Mouse (Mus musculus) ES-Bruce4 (cell line): Measurements from ENCODE around the gene Gdap1l1. TPM values are rescaled to one million over a fixed set of nuclear protein-coding genes. Genes with fewer than 3 reads are reported as not detected.
A peak's percentile ranks its signal among the peaks of the same experiment; 100 is the strongest.

Experiments used
- H3K27ac ChIP-seq: 2 replicates; pipeline ENCODE4 v1.5.1; 2012; ENCODE audit warnings: low read length, inconsistent platforms; ENCODE audit not compliant: insufficient read depth
- H3K27me3 ChIP-seq: 2 replicates; pipeline ENCODE4 v1.6.1; 2012; ENCODE audit warnings: mild to moderate bottlenecking, low read length, inconsistent platforms; ENCODE audit not compliant: control insufficient read depth, poor library complexity, insufficient read depth, severe bottlenecking
- H3K36me3 ChIP-seq: 2 replicates; pipeline ENCODE4 v1.6.1; 2012; ENCODE audit warnings: inconsistent platforms, mild to moderate bottlenecking, low read length, moderate library complexity; ENCODE audit not compliant: control insufficient read depth, poor library complexity, insufficient read depth, severe bottlenecking
- H3K4me1 ChIP-seq: one replicate; pipeline ENCODE4 v1.8.1; 2011; ENCODE audit warnings: low read length; ENCODE audit not compliant: control insufficient read depth, insufficient read depth
- H3K4me3 ChIP-seq: 2 replicates; pipeline ENCODE4 v1.5.1; 2011; ENCODE audit warnings: low read depth, mild to moderate bottlenecking, low read length
- H3K9ac ChIP-seq: 2 replicates; pipeline ENCODE4 v1.6.1; 2012; ENCODE audit warnings: low read depth, mild to moderate bottlenecking, inconsistent platforms; ENCODE audit not compliant: poor library complexity, severe bottlenecking
- H3K9me3 ChIP-seq: replicated peaks from 2 replicates; pipeline ENCODE4 v1.6.1; 2012; ENCODE audit warnings: mild to moderate bottlenecking, low read length, inconsistent platforms; ENCODE audit not compliant: control insufficient read depth, poor library complexity, insufficient read depth, severe bottlenecking
- CTCF ChIP-seq: IDR thresholded peaks from one replicate; pipeline ENCODE4 v1.8.1; 2011; ENCODE audit warnings: low read depth, low read length
- EP300 ChIP-seq: IDR thresholded peaks from 2 replicates; pipeline ENCODE4 v1.6.1; 2011; ENCODE audit warnings: low read depth, low read length; ENCODE audit not compliant: insufficient read depth
- POLR2A ChIP-seq: IDR thresholded peaks from one replicate; pipeline ENCODE4 v1.8.1; 2011; ENCODE audit warnings: low read length; ENCODE audit not compliant: insufficient read depth
- polyA plus RNA-seq: library from polyadenylated mRNA; stranded (reverse); fragments of >200 nt; gene quantifications from 2 replicates; pipeline ENCODE4 v1.2.4, GENCODE M21; 2011; ENCODE audit warnings: low read depth; ENCODE audit not compliant: missing spikeins, insufficient read depth, insufficient read length

The Gdap1l1 gene
- polyA plus RNA-seq, 1 experiment = 2.7 TPM

DNA sequence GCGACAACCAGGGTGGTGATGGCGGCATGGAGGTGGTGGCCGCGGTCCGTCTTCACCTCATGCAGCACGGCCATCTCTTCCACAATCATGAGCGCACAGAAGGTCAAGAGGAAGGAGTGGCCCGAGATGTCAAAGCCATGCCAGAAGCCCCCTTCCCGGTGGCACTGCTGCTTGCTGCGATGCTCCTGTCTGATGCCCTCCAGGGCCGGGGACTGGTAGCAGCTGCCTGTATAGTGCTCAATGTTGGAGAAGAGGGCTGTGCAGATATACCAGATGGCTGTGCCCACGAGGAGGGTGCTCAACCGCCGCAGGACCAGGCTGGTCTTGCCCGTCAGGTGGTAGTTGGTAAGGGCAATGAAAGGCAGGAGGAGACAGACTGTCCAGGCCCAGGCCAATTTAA is 31.4 kb downstream of the Gdap1l1 start:
- Histone ChIP-seq H3K27me3 (no peaks in the 10 kb centered on the region), H3K4me3 (no peak overlapping the region), H3K4me1 (peaks cover 2% of the 10 kb centered on the region), H3K9ac (no peak overlapping the region), H3K36me3 (no peaks in the 10 kb centered on the region; the same call in 1 of the 2 replicates), H3K9me3 (no peaks in the 10 kb centered on the region), H3K27ac (no peak overlapping the region)
- TF ChIP-seq POLR2A (no peak), CTCF (no peak)

DNA sequence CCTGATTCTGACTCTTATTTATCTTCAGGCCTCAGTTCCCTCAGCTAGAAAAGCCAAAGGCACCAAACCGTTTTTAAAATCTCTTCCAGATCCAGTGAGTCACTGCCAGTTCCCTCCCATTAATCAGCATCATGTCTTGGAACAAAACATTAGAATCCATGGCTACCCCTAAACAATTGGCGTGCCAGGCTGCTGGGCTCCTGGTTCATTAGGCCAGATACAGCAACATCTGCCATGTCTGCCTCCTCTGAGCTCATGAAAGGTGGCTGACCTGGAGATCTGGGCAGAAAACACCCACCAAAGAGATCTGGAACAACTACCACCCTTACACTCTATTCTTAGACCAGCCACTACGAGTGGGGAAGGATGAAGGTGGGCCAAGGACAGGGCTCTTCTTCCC is 32.9 kb downstream of the Gdap1l1 start:
- Histone ChIP-seq H3K9ac (0 out of 2 replicates have a peak overlapping the region, but pooled peaks have one; percentile 60), H3K4me1 (peaks cover 2% of the 10 kb centered on the region), H3K9me3 (no peaks in the 10 kb centered on the region), H3K4me3 (no peak overlapping the region), H3K27ac (no peak overlapping the region), H3K36me3 (no peaks in the 10 kb centered on the region; the same call in 1 of the 2 replicates), H3K27me3 (no peaks in the 10 kb centered on the region)
- no peak for TF ChIP-seq CTCF
- no peak for TF ChIP-seq EP300
- no peak for TF ChIP-seq POLR2A

DNA sequence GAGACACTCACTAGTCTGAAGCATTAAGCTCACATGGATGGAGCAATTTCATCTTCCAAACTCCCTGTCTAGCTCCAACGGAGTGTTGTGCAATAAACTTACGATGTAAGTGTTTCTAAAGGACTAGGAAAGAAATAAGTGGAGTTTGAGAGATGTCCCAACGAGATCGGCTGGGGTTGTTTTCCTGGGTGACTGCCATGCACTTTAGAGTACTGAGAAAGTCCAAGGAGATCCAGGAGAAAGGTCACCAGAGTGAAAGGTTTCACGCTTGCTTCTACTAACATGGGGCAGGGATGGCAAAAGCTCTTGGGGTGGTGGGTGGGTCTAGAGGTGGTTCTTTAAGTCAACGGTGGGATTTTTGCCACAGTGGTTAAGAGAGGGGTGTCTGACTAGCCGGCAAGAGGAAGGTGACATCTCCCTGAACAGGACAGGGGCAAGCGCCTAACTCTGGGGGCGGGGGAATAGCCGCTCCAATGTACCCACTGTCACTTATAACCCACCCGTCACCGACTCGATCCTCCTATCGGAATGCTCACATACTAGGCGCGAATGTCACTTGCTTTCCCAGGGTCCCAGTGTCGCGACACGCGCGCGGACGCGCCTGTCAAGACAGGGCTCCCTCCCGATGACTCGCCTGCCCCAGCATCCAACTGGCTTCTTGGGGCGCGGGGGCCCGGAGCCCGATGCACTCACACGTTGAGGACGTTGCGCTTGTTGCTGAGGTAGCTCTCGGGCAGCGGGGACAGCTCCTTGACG is 33.6 kb downstream of the Gdap1l1 start:
- Histone ChIP-seq H3K27me3 (no peaks in the 10 kb centered on the region), H3K4me1 (no peaks in the 10 kb centered on the region), H3K27ac (no peak overlapping the region), H3K4me3 (peak overlapping the region; percentile 66), H3K9ac (peak overlapping the region; percentile 60), H3K9me3 (no peaks in the 10 kb centered on the region), H3K36me3 (no peaks in the 10 kb centered on the region; the same call in 1 of the 2 replicates)
- TF ChIP-seq CTCF (no peak), EP300 (no peak), POLR2A (no peak)

DNA sequence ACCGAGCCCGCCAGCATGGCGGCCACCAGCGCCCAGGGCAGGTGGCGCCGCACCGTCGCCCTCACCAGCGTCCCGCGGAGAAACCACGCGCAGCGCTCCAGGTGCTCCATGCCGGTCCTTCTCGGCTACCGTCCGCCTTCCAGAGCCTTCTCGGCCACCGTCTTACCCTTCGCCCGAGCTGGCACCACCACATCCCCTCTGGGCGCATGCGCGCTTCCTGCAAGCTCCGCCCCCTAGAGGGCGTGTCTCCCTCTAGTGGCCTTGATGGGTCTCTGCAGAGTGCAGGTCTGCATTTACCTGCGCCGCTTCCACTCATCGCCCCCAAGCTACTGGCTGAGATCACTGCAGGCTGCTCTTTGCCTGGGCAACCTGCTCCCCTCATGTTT is 34.2 kb downstream of the Gdap1l1 start, which contains the start of gene Fitm2:
Gene Fitm2 (minus strand): TSS at position 164 of the 386 bp plus-strand sequence.
- peak within 1 kb of the TSS; percentile 60 for H3K9ac ChIP-seq
- no peaks in the 10 kb centered on the region for H3K9me3 ChIP-seq
- H3K27me3 ChIP-seq = no peaks in the 10 kb centered on the region
- no peaks in the 10 kb centered on the region; the same call in 1 of the 2 replicates for H3K36me3 ChIP-seq
- peak; percentile 53; the same call in 1 of the 2 replicates for TF ChIP-seq EP300
- no peak for TF ChIP-seq POLR2A
- TF ChIP-seq CTCF = peak; percentile 99
- H3K4me1 ChIP-seq = no peaks in the 10 kb centered on the region
- peak within 1 kb of the TSS; percentile 63; the same call in 1 of the 2 replicates for H3K27ac ChIP-seq
- peak within 1 kb of the TSS; percentile 66 for H3K4me3 ChIP-seq

DNA sequence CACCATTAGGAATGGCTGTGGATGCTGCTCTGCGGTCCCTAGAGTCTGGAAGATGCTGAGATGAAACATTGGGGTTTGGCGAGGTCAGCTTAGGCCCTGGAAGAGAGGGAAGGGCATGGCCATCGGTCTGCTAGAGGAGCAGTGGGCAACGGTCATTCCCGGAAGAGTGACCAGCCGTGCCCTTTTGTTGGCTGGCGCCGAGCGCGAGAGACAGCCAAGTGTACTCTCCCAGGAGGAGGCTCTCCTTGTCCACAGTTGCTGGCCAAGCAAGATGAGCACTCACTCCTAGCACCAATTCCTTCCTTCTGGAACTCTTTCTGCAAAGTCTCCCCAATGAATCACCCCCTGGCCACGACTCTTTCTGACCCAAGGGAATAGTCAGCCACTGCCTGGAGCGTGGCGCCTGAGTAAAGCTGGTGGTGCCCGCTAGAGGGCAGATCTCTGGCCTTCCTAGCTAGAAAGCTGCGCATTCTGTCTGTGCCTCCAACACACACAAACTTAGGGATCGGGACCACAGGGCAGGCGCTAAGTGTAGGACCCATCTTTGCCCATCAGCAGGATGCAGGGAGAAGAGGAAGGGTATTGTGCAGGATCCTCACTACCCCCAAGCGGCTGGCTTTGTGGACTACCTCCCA is 42.0 kb downstream of the Gdap1l1 start:
- no peak overlapping the region for H3K4me3 ChIP-seq
- no peaks in the 10 kb centered on the region for H3K9me3 ChIP-seq
- no peak overlapping the region for H3K27ac ChIP-seq
- H3K4me1 ChIP-seq = no peaks in the 10 kb centered on the region
- no peaks in the 10 kb centered on the region for H3K36me3 ChIP-seq
- TF ChIP-seq CTCF = peak; percentile 72
- no peak for TF ChIP-seq EP300
- H3K9ac ChIP-seq = no peak overlapping the region
- no peaks in the 10 kb centered on the region for H3K27me3 ChIP-seq

DNA sequence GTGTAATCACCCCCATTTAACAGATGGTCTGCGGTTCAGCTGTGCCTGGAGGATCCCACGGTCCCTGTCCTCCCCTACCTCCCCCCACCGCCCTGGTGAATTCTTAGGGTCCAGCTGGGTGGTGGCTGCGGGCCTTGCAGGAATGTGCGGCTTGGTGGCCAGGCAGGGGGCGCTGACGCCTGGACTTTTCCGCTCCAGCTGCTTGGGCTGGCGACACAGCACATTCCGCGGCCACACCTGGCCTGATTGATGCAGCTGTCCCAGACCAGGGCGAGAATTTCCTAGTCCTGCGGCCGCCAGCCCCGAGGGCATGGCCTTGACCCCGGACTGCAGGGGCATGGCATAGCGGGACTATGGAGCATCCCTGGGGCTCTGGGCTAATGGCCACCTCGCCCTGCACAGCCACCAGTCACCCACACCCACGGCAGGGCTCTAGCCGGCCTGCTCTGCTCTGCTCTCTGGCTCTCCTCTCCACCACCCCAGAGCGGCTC is 43.3 kb downstream of the Gdap1l1 start:
- Histone ChIP-seq H3K36me3 (no peaks in the 10 kb centered on the region), H3K27me3 (no peaks in the 10 kb centered on the region), H3K9me3 (no peaks in the 10 kb centered on the region), H3K4me3 (peak overlapping the region; percentile 58), H3K27ac (no peak overlapping the region), H3K9ac (peak overlapping the region; percentile 35), H3K4me1 (no peaks in the 10 kb centered on the region)
- peak; percentile 68; the same call in 1 of the 2 replicates for TF ChIP-seq EP300
- peak; percentile 45 for TF ChIP-seq CTCF
- TF ChIP-seq POLR2A = no peak
